Mouse (Mus musculus): ENCODE data around the gene Ppp1r9a. TPM values are rescaled to one million over a fixed set of nuclear protein-coding genes. Genes with fewer than 3 reads are reported as not detected.
A peak's percentile ranks its signal among the peaks of the same experiment; 100 is the strongest.

The Ppp1r9a gene
- total RNA-seq, 2 experiments from 2014 or later = 1.8 to 2.0 TPM

DNA sequence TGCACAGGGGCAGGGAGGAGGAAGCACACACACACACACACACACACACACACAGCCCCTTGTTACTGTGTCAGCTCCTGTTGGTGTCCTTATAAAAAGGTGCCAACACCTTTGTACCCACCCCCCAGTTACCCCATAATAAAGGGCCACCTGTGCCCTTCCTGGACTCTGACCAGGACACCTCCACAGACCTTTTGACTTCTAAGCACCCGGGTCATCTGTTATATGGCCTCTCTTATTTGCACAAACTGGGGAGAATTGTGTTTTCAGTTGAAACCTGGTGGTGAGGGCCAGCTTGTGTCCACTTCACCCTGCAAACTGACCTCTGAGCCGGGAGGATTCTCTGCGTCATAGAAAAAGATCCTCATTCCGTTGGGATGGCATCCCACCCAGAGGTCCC, 268.7 kb downstream of the Ppp1r9a start:
- intact Hi-C loops (cut with DNase I) = no loop called here
- no peak overlapping the region for H3K27ac ChIP-seq
- TF ChIP-seq CTCF (IDR thresholded peaks at IDR 0.05) = no peak
- DNase-seq = no peak
- H3K4me3 ChIP-seq = no peak overlapping the region

DNA sequence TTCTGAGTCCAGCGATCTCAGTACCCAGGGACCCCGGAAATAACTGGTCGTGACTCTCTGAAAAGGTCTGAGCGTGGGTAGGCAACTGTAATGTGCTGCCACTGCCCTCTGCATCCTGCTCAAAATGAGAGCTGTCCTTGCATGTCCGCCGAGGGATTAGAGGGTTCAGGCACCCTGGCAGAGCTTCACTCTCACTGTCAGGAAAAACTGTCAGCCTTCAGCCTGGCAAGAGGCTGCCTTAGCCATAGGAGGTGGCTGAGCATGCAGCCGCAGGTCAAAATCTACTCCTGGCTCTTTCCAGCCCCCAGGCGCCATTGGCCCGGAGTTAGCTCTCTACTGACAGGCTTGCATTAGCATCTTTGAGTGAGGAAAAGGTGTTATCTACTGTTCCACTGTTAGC, 269.9 kb downstream of the Ppp1r9a start:
- DNase-seq = no peak
- intact Hi-C loops (cut with DNase I) = no loop called here
- no peak for TF ChIP-seq CTCF (IDR thresholded peaks at IDR 0.05)

DNA sequence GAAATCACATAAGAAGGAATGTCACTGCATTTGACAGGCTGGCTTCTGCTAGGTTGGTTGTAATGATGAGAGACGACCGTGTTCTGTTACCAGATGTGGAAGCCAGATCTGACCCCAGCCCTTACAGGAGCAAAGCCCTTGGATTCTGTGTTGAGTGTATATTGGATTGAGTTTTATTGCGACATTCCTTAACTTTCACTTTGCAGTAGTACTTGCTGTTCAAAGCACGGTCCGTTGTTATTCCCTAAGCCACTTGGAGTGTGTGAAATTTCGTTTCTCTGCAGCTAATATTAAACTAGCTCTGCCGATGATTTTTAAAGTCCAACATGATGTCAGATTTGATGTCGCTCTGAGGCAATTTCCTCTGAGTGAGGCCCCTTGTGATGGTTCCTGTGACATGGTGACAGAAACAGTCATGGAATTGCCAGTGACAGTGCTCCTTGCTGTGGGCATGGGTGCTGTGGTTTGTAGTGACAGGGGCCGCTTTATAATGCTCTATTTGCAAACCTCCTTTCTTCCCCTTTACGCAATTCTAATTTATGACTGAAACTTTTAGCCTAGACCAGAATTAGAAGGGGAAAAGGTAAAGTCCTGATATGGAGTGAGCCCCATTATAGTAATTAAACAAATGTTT, 271.6 kb downstream of the Ppp1r9a start:
- TF ChIP-seq CTCF (IDR thresholded peaks at IDR 0.05) = no peak
- H3K27ac ChIP-seq = no peak overlapping the region
- DNase-seq = no peak
- peak overlapping the region; percentile 15; the same call in 1 of the 2 replicates for H3K4me3 ChIP-seq
- intact Hi-C loops (cut with DNase I) = no loop called here

More for the DNA sequence above, 269.9 kb downstream of the Ppp1r9a start:
- Histone ChIP-seq H3K4me3 (no peak overlapping the region), H3K27ac (no peak overlapping the region)

DNA sequence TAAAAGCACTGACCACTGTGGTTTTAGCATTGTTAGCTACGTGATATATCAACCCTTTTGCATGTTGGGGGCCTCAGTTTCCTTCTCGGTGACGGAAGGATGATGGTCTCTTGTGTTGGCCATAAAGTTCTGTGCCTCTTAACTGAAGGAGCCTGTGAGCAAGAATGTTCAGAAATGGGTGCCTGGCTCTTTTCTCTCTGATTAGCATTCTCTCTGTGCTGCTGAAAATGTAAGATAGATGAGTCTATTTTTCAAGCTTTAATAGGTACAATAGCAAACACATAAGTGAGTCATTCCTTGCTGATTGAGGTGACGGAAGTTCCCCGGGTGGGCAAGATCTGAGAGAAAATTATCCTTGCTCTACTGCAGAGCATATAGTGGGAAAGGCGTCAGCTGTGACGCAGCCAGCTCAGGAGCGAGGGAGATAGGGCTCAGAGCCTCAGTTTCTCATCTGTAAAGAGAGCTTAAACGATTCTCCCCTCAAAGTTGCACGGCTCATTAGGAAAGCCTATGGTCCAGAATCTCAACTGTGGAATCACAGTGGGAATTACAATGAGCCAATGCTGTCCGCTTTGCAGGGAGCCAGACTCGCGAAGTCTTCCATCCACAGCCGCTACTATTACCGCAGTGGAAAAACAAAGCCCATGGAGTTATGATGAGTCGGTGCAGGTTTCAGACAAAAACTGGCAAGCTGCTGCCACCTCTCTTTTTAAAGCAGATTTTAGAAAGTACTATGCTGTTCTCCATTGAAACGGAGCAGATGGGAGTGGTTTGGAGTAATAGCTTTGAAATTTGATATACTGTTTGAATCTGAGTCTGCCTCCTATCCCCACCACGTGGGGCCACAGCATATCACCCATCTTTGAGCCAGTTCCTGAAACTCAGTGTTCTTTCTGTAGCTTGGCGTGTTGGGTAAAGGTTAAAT, 275.5 kb downstream of the Ppp1r9a start:
- DNase-seq = no peak
- TF ChIP-seq CTCF (IDR thresholded peaks at IDR 0.05) = no peak
- intact Hi-C loops (cut with DNase I) = no loop called here
- no peak overlapping the region for H3K27ac ChIP-seq
- peak overlapping the region; percentile 38 for H3K4me3 ChIP-seq

DNA sequence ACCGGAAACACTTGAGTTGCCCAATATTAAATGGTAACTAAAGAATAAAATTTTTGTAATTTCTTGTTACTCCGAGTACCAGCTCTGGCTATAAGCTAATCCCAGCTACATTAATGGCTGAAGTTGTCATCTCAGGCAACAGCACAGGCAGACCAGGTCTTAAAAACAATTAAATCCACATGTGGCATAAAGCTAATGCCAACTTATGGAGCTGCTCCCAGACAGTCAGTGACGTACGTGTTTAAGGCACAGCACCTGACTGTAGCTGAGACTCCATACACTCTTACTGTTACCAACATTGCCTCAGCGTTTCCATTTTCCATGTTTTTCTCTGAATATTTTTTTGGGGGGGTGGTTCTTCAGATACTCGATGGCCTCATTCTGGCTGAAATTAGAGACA, 276.5 kb downstream of the Ppp1r9a start:
- no peak overlapping the region for H3K27ac ChIP-seq
- intact Hi-C loops (cut with DNase I) = no loop called here
- no peak for TF ChIP-seq CTCF (IDR thresholded peaks at IDR 0.05)

DNA sequence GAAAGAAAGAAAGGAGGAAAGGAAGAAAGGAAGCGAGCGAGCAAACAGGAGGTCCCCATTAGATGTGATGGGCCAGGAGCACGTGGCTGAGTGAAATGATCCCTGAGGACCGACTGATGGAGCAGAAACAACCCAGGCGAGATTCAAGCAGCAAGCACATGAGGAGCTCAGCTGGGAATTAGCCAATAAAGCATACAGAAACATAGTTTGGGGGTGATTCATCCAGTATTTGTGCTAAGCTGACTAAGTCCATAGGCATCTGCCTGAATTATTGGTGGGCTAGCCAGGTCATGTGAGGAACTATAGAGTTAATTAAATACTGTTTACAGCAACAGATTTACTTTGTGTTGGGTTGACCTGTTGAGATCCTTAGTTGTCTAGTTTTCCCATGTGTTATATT, 277.9 kb downstream of the Ppp1r9a start:
- no peak for DNase-seq
- Histone ChIP-seq H3K27ac (no peak overlapping the region), H3K4me3 (no peak overlapping the region)
- intact Hi-C loops (cut with DNase I) = no loop called here
- TF ChIP-seq CTCF (IDR thresholded peaks at IDR 0.05) = no peak

More for the DNA sequence above, 276.5 kb downstream of the Ppp1r9a start:
- no peak for DNase-seq
- H3K4me3 ChIP-seq = no peak overlapping the region

DNA sequence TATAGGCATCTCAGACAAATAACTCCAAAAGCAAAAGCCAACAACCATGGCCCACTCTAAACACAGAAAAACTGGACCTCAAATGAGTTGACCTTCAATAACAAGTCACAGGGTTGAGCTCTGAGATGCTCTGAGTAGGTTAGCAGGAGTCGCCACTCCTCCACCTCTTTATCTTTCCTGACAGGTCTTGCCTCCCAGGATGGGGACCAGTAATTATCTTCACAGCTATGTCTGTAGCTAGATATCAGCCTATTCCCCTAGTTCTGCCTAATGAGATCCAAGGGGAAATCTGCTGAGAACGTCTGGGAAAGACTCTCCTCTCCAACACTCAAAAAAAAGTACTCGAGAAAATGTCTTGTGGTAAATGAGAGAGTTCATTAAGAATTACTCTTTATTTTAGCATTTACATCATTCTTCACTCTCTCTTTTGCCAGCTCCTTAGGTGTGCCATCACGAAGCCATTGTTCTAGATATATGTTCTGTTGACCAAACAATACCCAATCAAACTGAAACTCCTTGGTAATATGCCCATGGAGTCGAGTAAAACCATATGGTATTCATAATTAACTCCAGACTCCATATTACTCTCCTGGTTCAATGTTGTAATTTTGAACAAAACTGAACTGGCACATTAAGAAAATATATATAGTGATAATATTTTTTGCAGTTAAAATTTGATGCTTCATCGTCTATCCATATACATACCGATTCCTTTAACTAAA, 283.7 kb downstream of the Ppp1r9a start:
- DNase-seq = no peak
- Histone ChIP-seq H3K4me3 (no peak overlapping the region), H3K27ac (no peak overlapping the region)
- intact Hi-C loops (cut with DNase I) = no loop called here
- no peak for TF ChIP-seq CTCF (IDR thresholded peaks at IDR 0.05)

DNA sequence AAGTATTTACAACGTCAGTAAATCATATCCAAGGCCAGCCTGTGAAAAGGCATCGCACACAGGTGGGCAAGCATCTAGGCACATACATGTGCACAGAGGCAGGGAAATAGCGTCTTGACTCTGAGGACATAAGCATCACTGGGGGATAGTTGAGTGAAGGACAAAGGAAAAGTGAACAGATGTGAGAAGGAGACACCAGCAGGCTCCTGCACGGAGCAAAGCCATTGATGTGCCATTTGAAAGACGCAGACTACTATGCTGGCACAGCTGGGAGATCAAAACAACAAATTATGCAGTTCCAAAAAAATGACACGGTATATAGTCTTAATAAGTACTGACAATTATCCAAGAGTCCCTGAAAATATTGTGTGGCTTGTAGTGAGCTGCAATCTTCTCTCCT, 284.9 kb downstream of the Ppp1r9a start:
- DNase-seq = no peak
- Histone ChIP-seq H3K27ac (no peak overlapping the region), H3K4me3 (no peak overlapping the region)
- TF ChIP-seq CTCF (IDR thresholded peaks at IDR 0.05) = no peak
- intact Hi-C loops (cut with DNase I) = no loop called here

DNA sequence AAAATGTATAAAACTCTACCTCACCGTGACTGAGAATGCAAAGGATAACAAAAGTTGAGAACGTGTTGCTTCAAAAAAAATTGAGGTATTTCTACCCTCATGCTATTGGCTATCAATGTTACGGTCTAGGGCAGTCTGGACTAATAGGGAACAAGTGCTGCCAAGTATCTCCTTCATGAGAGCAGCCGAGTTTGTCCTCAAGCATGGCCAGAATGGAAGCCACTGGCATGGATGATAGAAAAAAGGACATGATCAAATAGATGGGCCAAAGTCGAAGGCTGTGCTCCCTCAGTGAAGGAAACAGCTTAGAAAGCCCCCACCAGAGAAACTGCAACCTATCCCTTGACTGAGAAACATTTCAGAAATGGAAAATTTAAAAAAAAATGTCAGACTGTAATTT, 285.3 kb downstream of the Ppp1r9a start:
- no peak overlapping the region for H3K4me3 ChIP-seq
- DNase-seq = no peak
- no peak overlapping the region for H3K27ac ChIP-seq
- no peak for TF ChIP-seq CTCF (IDR thresholded peaks at IDR 0.05)
- intact Hi-C loops (cut with DNase I) = no loop called here

DNA sequence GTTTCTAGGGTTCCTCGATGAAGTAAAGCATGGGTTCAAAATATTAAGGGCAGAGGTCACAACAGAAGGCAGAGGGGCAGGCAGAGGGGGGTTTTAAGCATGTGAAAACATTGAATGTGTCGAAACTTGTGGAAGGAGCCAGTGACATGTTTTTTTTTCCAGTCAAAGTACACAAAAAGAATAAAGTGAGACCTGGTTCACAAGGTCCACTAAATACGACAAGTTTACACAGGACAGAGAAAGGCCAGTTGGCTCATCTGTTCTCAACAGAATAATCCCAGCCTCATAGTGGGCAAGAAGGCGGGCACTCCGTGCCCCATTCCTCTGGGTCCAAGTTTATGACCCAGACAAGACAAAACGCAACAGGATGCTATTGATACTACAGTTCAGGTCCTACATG, 286.2 kb downstream of the Ppp1r9a start:
- no peak for DNase-seq
- Histone ChIP-seq H3K27ac (no peak overlapping the region), H3K4me3 (no peak overlapping the region)
- intact Hi-C loops (cut with DNase I) = no loop called here
- no peak for TF ChIP-seq CTCF (IDR thresholded peaks at IDR 0.05)

DNA sequence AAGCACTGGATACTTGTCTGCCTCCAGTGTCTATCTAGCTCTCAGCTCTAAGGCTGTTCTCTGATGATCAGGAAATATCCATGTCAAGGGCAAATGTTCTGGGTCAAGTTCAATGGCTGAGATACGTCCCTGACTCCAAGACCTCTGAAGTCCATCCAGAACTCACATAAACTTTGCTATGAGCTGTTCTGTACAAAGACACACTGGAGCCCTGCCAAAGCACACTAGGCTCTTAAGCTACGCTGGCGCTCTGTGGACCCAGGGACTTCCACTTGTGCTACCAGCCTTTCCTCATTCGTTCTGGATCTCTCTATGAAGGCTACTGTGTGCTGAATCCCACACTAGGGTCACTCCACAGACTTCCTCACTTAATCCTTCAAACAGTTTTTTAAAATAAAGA, 286.8 kb downstream of the Ppp1r9a start:
- no peak overlapping the region for H3K27ac ChIP-seq
- no peak for DNase-seq
- no peak for TF ChIP-seq CTCF (IDR thresholded peaks at IDR 0.05)
- intact Hi-C loops (cut with DNase I) = no loop called here
- no peak overlapping the region for H3K4me3 ChIP-seq

DNA sequence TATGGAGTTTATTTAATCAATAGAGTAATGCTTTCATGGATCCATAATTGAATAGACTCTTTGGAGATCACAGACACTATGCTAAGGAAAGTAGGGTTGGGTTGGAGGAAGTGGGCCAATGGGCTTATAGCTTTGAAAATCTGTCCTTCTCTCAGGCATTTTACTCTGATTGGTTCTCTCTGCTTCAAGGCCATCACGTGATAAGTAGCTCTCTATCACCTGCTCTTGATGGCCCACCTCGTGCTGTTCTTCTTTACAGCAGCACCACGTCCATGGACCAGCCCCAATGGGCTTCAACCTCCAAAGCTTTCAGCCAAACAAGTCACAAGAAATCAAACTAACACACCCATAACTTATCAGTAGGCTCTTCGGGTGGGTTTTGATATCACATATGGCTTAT, 288.0 kb downstream of the Ppp1r9a start:
- intact Hi-C loops (cut with DNase I) = no loop called here
- Histone ChIP-seq H3K27ac (no peak overlapping the region), H3K4me3 (no peak overlapping the region)
- no peak for TF ChIP-seq CTCF (IDR thresholded peaks at IDR 0.05)
- DNase-seq = no peak

DNA sequence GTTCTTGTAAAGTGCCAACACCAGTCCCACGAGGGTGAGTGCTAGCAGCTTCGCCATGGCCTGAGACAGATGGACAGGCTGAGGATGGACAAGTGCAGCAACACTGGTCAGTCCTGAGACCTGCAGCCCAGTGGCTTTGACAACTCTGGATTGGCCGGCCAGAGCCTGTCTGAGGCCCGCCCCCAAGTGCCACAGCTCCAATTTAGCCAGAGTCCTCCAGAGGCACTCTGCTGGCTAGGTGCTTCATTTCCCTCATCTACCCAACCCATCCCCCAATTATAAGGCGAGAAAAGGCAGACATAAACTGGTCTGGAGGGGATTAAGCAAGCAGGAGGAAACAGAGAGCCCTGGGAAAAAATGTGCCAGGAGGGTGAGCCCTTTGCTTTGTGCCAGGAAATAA, 291.0 kb downstream of the Ppp1r9a start, which contains the start of gene Pon1:
Gene Pon1, minus strand, starts transcription at position 254 of the 400 bp plus-strand sequence.
- intact Hi-C loops (cut with DNase I) = no loop called here
- no peak for DNase-seq
- TF ChIP-seq CTCF (IDR thresholded peaks at IDR 0.05) = no peak
- no peak within 1 kb of the TSS for H3K4me3 ChIP-seq
- no peak within 1 kb of the TSS for H3K27ac ChIP-seq
